Mouse (Mus musculus) brain, embryonic 14.5 days (tissue): ENCODE measurements around the gene F7. TPM values are rescaled to one million over a fixed set of nuclear protein-coding genes. Genes with fewer than 3 reads are reported as not detected.
A peak's percentile ranks its signal among the peaks of the same experiment; 100 is the strongest.

ENCODE experiments used
- DNase-seq: peaks from one replicate; pipeline ENCODE4 v3.0.0-alpha.2; 2011; ENCODE audit warnings: low read depth
- CTCF ChIP-seq: fragments of 200-500 bp; IDR thresholded peaks from 2 replicates; pipeline ENCODE4 v1.5.1; 2012; ENCODE audit warnings: inconsistent platforms, mild to moderate bottlenecking, moderate library complexity, borderline replicate concordance; ENCODE audit not compliant: insufficient read depth, insufficient read length; ENCODE audit errors: extremely low read depth
- POLR2A ChIP-seq: fragments of 200-500 bp; IDR thresholded peaks from 2 replicates; pipeline ENCODE4 v1.6.1; 2012; ENCODE audit warnings: mild to moderate bottlenecking, inconsistent platforms, borderline replicate concordance; ENCODE audit not compliant: poor library complexity, insufficient read depth, insufficient read length, severe bottlenecking; ENCODE audit errors: extremely low read depth
- polyA plus RNA-seq: library from polyadenylated mRNA; depleted of rRNA; stranded (reverse); fragments of >200 nt; gene quantifications from 2 replicates; pipeline ENCODE4 v1.2.3, GENCODE M21; 2012

The F7 gene
- polyA plus RNA-seq, 1 experiment: 0.33 TPM

DNA sequence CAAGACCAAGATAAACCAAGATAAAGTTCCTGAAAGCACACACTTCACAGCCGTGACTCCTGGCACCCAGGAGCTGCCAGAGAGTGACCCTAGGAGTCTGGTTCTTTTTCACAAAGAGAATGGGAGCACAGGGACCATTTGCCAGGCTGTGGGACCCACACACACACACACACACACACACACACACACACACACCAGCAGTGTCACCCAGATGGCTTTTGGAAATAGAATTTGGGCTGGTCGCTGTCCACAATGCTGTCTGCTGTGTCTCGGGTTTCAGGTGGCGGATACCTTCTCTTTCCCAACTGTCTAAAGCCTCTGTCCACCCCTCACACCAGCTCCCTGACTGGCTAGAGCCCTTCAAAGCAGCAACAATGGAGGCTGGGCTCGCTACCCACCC, 31.4 kb upstream of the F7 start:
- TF ChIP-seq CTCF (no peak), POLR2A (no peak)
- no peak for DNase-seq

DNA sequence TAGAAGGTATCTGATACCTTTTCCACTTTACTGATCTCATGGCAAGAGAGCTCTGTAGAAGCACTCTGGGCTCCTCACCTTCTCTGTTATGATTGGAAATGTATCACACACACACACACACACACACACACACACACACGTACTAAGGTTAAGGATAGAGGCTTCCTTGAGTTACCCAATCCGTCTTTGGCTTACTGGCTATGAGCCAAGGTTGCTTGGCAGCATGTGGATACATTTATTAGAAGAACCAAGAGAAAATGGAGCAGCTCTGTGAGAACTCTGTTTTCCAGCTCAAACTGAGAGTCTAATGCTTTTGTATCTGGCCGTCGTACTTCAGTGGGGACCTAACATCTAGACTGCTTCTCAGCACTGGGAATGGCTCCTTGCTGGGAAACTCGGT, 30.4 kb upstream of the F7 start:
- TF ChIP-seq POLR2A (no peak), CTCF (no peak)

DNA sequence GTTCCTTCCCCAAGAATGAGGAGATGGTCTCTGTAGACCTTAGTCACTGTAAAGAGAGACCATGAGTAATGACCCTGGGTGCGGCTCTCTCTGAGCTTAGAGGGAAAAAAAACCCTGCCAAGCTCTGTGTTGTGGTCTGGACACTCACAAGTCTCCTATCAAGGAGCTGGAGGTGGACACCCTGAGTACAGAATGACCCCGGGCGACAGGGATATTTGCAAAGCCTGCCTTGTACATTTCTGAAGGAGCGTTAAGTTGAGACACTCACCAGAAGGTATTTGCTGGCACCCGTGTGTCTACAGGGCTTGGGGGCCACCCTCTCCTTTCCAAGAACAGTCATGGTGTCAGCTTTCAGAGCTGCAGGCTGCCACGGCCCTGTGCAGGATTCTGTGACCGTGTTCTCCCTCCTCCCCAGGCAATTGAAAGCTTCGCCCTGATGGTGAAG, 29.0 kb upstream of the F7 start:
- DNase-seq: no peak
- TF ChIP-seq CTCF (no peak), POLR2A (no peak)

More for the DNA sequence above, 30.4 kb upstream of the F7 start:
- peak; percentile 49 for DNase-seq

DNA sequence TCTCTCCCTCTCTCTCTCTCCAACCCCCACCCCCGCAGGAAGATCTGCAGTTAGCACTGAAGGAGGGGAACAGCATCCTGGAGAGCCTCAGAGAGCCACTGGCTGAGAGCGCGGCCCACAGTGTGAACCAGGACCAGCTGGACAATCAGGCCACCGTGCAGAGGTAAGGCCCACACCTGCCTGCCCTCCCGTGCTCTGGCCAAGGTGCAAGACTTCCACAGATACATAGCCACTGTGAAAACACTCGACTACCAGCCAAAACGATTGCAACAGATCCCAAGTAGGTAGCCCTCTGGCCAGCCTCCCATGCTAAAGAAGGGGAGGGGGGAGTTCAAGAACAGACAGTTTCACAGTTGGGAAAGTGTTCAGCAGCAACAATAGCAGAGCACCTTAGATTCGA, 27.5 kb upstream of the F7 start:
- TF ChIP-seq POLR2A (no peak), CTCF (no peak)
- no peak for DNase-seq

DNA sequence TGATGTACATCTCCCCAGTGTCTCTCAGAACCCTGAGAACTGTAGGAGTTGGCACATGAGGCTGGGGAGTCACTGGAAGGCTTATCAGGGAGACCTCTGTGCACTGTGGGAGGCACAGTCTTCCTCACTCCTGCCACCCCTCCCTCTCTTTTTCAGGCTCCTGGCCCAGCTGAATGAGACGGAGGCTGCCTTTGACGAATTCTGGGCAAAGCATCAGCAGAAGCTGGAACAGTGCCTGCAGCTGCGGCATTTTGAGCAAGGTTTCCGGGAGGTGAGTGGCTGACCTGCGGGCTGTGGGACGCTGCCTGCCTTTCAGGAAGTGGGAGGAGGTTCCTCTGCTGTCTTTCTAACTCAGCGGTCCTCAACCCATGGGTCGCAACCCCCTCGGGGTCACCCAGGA, 26.0 kb upstream of the F7 start:
- DNase-seq: peak; percentile 32

DNA sequence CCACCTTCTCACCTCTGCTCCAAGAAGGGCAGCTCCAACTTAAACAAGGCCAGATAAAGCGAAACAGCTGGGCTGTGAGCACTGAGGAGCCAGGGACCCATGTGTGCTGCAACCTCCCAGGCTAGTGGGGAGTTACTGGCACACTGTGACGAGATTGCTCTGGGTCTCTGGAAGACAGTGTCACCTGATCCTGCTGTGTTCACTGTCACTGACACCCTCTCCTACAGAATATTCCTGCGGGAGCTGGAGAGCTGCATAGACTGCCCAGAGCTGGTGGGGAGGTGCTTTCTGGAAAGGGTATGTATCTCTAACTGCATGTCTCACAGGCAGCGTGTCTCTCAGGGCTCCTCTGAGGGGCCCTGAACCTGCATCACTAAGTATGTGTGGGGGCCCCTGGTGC, 18.4 kb upstream of the F7 start:
- no peak for DNase-seq
- TF ChIP-seq CTCF (no peak), POLR2A (no peak)

More for the DNA sequence above, 26.0 kb upstream of the F7 start:
- TF ChIP-seq CTCF (no peak), POLR2A (no peak)

DNA sequence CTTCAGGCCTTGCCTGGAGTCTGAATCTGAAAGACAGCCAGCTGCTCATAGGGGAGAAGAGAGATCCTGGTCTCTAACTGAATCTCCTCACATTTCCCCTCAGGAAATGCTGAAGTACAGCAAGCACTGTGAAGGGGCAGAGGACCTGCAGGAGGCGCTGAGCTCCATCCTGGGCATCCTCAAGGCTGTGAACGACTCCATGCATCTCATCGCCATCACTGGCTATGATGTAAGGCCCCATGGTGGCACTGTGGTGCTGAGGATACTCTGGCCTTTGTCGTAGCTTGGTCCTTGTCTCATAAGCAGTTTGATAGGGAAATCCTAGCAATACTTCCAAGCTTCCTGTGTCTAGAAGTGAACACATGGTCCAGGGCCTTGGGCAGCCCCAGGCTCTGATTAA, 15.5 kb upstream of the F7 start:
- TF ChIP-seq POLR2A (no peak), CTCF (no peak)
- no peak for DNase-seq

DNA sequence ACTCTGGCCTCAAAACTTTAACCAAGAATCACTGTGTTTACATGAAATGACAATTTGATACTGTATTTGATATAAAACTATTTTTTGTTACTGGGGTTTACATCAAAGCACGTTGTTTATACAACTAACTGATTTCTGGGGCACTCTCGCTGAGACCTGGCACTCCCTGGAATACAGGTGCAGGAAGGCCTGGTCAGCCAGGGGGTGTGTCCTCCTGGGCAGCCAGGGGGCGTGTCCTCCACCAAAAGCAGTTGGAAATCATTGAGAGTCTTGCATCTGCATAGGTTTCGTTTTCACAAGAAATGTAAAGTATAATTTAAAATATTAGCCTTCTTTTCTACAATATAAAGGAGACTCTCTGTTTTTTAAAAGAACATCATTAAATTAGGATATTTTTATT, 6.3 kb upstream of the F7 start:
- TF ChIP-seq CTCF: no peak
- no peak for DNase-seq

DNA sequence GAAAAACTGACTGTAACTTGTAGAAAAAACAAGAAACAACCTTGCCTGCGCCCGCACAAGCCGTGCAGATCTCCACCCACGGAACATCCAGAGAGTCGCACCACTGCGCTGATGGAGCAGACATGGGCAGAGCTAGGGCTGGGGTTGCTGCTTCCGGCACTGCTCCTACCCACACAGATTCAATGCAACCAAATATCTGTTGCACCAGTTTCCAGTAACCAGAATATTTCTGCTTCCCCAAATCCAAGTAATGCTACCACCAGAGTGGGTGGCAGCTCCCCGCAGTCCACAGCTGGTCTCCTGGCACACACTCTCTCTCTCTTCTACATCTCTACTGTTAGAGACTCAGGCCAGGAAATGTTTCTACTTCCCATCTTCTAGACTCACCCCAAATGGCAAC, 4.0 kb upstream of the F7 start:
- no peak for DNase-seq
- no peak for TF ChIP-seq CTCF
- TF ChIP-seq POLR2A: no peak

DNA sequence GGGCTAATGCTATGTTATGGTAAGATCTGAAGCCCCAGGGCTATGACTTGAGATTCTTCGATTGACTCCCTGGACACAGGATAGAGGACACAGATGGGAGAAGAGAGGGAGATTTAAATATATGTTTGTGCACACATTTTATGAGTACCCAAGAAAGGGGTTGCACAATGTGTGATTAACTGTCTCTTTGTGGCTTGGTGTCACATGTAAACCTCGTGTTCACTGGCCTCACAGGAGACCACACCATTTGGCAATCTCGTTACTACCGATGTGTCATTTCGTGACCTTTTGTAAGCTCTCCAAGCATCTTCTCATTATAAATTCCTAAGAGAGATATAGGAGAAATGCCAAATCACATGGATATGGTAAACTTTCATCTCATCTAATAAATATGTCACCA, 1.8 kb downstream of the F7 start:
- DNase-seq: no peak
- TF ChIP-seq CTCF (no peak), POLR2A (no peak)

DNA sequence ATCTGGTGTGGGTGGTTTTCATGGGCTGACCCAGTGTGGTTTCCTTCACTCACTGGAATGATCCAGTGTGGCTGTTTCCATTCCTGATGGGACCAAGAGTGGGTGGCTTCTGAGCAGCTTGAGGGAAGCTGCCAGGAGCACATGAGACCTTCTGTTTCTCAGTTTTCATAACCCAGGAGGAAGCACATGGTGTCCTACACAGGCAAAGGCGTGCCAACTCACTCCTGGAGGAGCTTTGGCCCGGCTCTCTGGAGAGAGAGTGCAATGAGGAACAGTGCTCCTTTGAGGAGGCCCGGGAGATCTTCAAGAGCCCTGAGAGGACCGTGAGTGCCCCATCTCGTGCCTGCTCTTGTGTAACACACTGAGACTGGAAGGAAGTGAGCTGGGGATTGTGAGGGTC, 2.6 kb downstream of the F7 start:
- DNase-seq: no peak
- no peak for TF ChIP-seq POLR2A

DNA sequence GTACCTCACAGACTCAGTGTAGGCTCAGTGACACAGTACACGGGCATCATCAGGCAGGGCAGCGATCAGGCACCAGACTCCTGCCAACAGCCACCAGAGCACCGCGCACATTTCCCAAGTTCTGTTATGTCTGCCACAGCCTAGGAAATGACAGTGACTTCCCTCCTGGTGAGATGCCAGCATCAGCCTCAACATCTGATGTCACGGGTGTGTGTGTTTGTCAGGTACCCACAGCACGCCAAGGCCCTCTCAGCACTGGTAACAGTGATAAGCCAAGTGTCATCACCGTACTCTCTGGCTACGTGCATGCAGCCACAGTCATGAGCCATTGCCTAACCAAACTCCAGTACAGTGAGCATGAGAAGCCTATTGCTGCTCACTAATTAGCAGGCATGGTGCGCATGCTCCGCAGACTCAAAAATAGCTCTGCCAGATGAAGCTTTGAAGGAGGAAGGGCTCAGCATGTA, 10.5 kb downstream of the F7 start:
- DNase-seq: peak; percentile 61
- TF ChIP-seq POLR2A (no peak), CTCF (no peak)

DNA sequence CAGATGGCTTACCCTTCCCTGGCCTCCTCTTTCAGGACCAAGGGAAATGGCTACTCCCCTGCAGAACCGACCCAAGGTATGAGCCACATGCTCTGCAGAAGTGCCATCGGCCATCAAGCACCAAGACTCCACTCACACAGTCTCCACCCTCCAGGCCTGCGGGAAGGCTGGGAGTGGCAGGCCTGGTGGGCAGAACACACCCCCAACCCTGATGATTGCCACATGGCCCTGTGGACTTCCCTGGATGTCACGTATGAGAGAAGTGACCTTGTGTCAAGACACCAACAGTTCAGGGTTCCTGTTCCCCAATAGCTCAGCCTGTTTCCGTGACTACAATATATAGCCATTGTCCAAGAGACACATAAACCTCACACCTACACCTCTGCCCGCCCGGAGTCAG, 11.2 kb downstream of the F7 start, which contains the start of gene F10:
TSS of gene F10 (plus strand) at position 294 of the 400 bp plus-strand sequence.
- no peak for DNase-seq
- TF ChIP-seq CTCF: no peak
- TF ChIP-seq POLR2A: no peak

DNA sequence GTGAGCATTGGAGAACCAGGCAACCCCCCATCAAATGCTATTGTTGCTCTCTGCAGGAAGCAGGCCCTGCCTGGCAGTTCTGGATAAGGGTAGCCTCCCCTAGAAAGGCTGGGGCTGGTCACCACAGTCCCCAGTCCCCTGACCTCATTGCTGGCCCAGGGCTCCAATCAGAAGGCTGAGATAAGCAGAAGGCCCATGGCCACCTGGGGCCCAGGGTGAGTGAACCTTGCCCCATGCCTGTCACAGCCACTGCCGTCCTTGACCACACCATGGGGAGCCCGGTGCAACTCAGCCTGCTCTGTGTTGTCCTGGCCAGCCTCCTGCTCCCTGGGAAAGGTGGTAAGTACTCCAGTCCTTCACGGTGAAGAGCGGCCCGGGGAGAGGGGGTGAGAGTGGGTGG, 11.7 kb downstream of the F7 start:
- TF ChIP-seq CTCF: no peak
- TF ChIP-seq POLR2A: no peak
- DNase-seq: no peak
